Mouse (Mus musculus) cerebellum, adult 2 months (tissue): ENCODE measurements around the gene Bicra.

Experiments
- CTCF ChIP-seq: fragments of 200-500 bp; IDR thresholded peaks from 2 replicates; pipeline ENCODE4 v1.5.1; 2011; ENCODE audit warnings: low read depth, mild to moderate bottlenecking, control low read depth, low read length, moderate library complexity, borderline replicate concordance; ENCODE audit not compliant: insufficient read depth
- POLR2A ChIP-seq: fragments of 200-500 bp; IDR thresholded peaks from 2 replicates; pipeline ENCODE4 v1.6.1; 2011; ENCODE audit warnings: low read length, control low read depth, borderline replicate concordance; ENCODE audit not compliant: insufficient read depth

- TF ChIP-seq POLR2A (0 out of 2 replicates have a peak, but pooled peaks have one; percentile 26), CTCF (no peak)
Observed at GRCm38 (mm10) chr7:16052684-16053083, 5.0 kb upstream of the Bicra start.
